Mouse (Mus musculus): ENCODE results near the gene Muc3.

Gene Muc3

GRCm38 (mm10) chr5:137093720-137094119 lies 55.4 kb downstream of the Muc3 start:
- no peak for DNase-seq (ENCODE audit: low spot score)

GRCm38 (mm10) chr5:137091560-137091959 lies 57.6 kb downstream of the Muc3 start:
- DNase-seq (ENCODE audit: low spot score), result no peak

GRCm38 (mm10) chr5:137090870-137091269 lies 58.3 kb downstream of the Muc3 start:
- DNase-seq (ENCODE audit: low spot score), result no peak

DNA sequence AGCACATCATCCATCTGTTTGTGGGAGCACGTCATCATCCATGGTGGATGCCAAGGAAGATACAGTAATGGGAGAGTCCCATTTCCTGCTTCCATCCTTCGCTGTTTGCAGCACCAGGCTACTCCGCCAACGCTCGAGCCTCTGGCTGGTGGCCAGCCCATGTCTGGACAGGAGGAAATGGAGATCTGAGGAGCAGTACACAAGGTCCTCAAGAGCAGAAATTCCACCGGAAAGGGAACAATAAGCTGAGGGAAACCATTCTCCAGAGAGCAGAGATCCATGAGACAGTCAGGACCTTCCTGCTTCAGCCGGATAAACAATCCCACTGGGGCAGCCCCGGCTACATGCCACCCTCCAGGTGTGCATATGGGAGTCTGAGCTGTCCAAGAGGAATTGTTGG lies 61.7 kb downstream of the Muc3 start:
- DNase-seq (ENCODE audit: low spot score), result no peak

DNA sequence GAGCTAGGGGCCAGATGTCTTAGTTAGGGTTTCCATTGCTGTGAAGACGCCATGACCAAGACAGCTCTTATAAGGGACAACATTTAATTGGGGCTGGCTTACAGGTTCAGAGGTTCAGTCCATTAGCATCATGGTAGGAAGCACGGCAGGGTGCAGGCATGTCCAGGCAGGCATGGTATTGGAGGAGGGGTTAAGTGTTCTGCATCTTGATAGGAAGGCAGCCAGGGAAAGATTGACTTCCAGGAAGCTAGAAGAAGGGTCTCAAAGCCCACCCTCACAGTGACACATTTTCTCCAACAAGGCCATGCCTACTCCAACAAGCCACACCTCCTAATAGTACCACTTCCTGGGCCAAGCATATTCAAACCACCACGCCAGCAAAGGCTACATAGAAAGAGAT lies 63.4 kb downstream of the Muc3 start:
- no peak for DNase-seq (ENCODE audit: low spot score)

DNA sequence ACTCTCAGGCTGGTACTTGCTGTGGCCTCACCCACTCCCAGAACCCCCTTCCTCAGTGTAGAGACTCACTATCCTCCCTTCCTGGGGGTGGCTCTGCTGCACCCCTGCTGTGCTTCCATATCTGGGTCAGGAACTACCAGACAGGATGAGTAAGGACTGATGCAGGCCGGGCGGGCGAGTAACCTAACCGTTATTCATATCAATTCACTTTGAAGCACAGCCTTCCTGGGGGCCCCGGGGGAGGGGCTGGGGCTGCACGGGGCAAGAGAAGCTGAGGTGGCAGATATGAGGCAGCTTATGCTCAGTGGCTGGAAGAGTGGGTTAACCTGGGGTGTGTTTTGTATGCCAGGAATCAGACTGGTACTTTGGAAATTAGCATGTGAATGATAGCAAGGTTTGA lies 64.1 kb downstream of the Muc3 start:
- no peak for DNase-seq (ENCODE audit: low spot score)

Data from retina, embryonic 14.5 days (tissue).